In genomic region chr13:97825801-97826576, GRCm38 (mm10) we compare ENCODE assay signal across 11 mouse cellular contexts.
DNase-seq lines count a peak whose midpoint lies in the region; ATAC-seq lines count a peak whose summit lies in the region.
"Had no signal": no experiment of that assay in that cellular context is flagged by ENCODE, and none has a peak within 500 bp of the region (broad histone marks: within the 10 kb centered on the region; RNA-seq: fewer than 3 reads in every experiment).

No protein-coding gene starts in this region.

- no peak overlapping the region for H3K4me2 ChIP-seq in forebrain, embryonic 15.5 days (replicated peaks)
- H3K4me2 ChIP-seq in limb, embryonic 13.5 days (replicated peaks) = peak overlapping the region; percentile 30
- H3K4me2 ChIP-seq in heart, embryonic 11.5 days = no peak overlapping the region

- no peaks in the 10 kb centered on the region for H3K9me3 ChIP-seq in forebrain, embryonic 15.5 days
- H3K9me3 ChIP-seq in limb, embryonic 13.5 days = no peaks in the 10 kb centered on the region
- no peaks in the 10 kb centered on the region for H3K9me3 ChIP-seq in heart, embryonic 11.5 days (replicated peaks; ENCODE audit: control insufficient read depth, low read length)

- DNase-seq in kidney, postnatal 10 days = peak; percentile 16
- DNase-seq in kidney, adult 9 months = no peak
- peak; percentile 84 for DNase-seq in retina, embryonic 14.5 days (ENCODE audit: low spot score)
- DNase-seq in frontal cortex, postnatal 14 days (ENCODE audit: low spot score in 2 of 2) = no peak
- DNase-seq in cerebellum, adult 11-12 months = no peak
- DNase-seq: lung, postnatal 10 days; right cerebral cortex, adult 18-20 months had no signal

- ATAC-seq in forebrain, embryonic 15.5 days (replicated peaks) = no peak
- no peak; the same call in 1 of the 2 replicates for ATAC-seq in limb, embryonic 13.5 days (ENCODE audit: low FRiP score, low read depth)
- ATAC-seq in heart, embryonic 11.5 days (replicated peaks; ENCODE audit: insufficient number of reproducible peaks, low FRiP score, low TSS enrichment) = no peak

- peaks cover 40% of the 10 kb centered on the region for H3K4me1 ChIP-seq in forebrain, embryonic 15.5 days
- H3K4me1 ChIP-seq in limb, embryonic 13.5 days = peaks cover 26% of the 10 kb centered on the region
- H3K4me1 ChIP-seq in heart, embryonic 11.5 days (ENCODE audit: control insufficient read depth, insufficient read depth, low read length) = peaks cover 2% of the 10 kb centered on the region; the same call in 1 of the 2 replicates

- H3K9ac ChIP-seq in forebrain, embryonic 15.5 days (replicated peaks) = no peak overlapping the region
- no peak overlapping the region for H3K9ac ChIP-seq in limb, embryonic 13.5 days
- H3K9ac ChIP-seq in heart, embryonic 11.5 days (ENCODE audit: low read depth, low read length) = no peak overlapping the region

- no peak overlapping the region for H3K4me3 ChIP-seq in forebrain, embryonic 15.5 days
- H3K4me3 ChIP-seq in limb, embryonic 13.5 days = no peak overlapping the region
- no peak overlapping the region for H3K4me3 ChIP-seq in heart, embryonic 11.5 days (ENCODE audit: low read depth, low read length)
- H3K4me3 ChIP-seq: heart, adult 2 months had no signal

- peak overlapping the region; percentile 92 for H3K27ac ChIP-seq in forebrain, embryonic 15.5 days (replicated peaks)
- H3K27ac ChIP-seq in limb, embryonic 13.5 days = no peak overlapping the region
- no peak overlapping the region for H3K27ac ChIP-seq in heart, embryonic 11.5 days (ENCODE audit: low read depth, low read length)
- H3K27ac ChIP-seq: heart, adult 2 months had no signal

- no peaks in the 10 kb centered on the region for H3K36me3 ChIP-seq in forebrain, embryonic 15.5 days
- H3K36me3 ChIP-seq in limb, embryonic 13.5 days = no peaks in the 10 kb centered on the region
- no peaks in the 10 kb centered on the region for H3K36me3 ChIP-seq in heart, embryonic 11.5 days (ENCODE audit: control insufficient read depth, insufficient read depth, low read length)

- no peaks in the 10 kb centered on the region for H3K27me3 ChIP-seq in forebrain, embryonic 15.5 days
- peaks cover 3% of the 10 kb centered on the region; the same call in 1 of the 2 replicates for H3K27me3 ChIP-seq in limb, embryonic 13.5 days
- H3K27me3 ChIP-seq in heart, embryonic 11.5 days (ENCODE audit: control insufficient read depth, insufficient read depth, low read length) = no peaks in the 10 kb centered on the region

- WGBS in forebrain, embryonic 15.5 days = 16% methylated on average over 22 of the region's 22 CpGs
- 20% methylated on average over 22 of the region's 22 CpGs for WGBS in limb, embryonic 13.5 days
- WGBS in heart, embryonic 11.5 days (ENCODE audit: insufficient replicate concordance) = 71% methylated on average over 22 of the region's 22 CpGs

Comparison
In these comparisons a context has a peak if more than half of its experiments do, and no peak if none do; other contexts are left out.
1. DNase-seq: peak in kidney, postnatal 10 days (single experiment) and retina, embryonic 14.5 days (single experiment); none in kidney, adult 9 months (single experiment), frontal cortex, postnatal 14 days (0 of 2) and cerebellum, adult 11-12 months (single experiment).